Mouse (Mus musculus): Measurements from ENCODE around the gene Agxt2. TPM values are rescaled to one million over a fixed set of nuclear protein-coding genes. Genes with fewer than 3 reads are reported as not detected.

Gene Agxt2
- total and polyA plus RNA-seq, 3 experiments: not detected

DNA sequence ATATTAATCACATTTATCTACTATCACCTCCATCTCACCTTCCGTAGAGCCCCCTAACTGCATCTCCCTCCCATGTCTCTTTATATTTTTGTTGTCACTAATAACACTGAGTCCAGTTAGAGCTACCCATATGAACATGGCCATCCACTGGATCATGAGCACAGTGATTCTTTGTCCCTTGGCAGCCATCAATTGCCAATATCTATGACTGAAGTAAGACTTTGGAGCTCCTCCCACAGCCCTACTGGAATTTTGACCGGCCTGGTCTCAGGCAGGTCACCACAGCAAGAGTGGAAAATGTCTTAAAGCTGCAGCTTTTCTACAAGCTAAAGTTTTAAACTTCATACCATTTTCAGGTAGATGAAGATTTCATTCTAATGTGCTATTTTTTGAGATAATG, 8.0 kb downstream of the Agxt2 start:
- DNase-seq (ENCODE audit: low read depth, low spot score): no peak
- Histone ChIP-seq H3K27me3 (ENCODE audit: control insufficient read depth in 1 of 2, insufficient read depth in 2 of 2, low read length in 2 of 2) (no peaks in the 10 kb centered on the region), H3K4me3 (ENCODE audit: control insufficient read depth in 1 of 2, insufficient read depth in 1 of 2, low read depth in 2 of 2, low read length in 2 of 2) (no peak overlapping the region), H3K27ac (ENCODE audit: control insufficient read depth, low read depth, low read length) (no peak overlapping the region), H3K4me1 (ENCODE audit: control insufficient read depth in 1 of 2, insufficient read depth in 2 of 2, low read length in 2 of 2) (no peaks in the 10 kb centered on the region), H3K79me2 (ENCODE audit: control insufficient read depth, insufficient read depth, low read length, poor library complexity) (no peaks in the 10 kb centered on the region), H3K36me3 (ENCODE audit: control insufficient read depth in 1 of 2, insufficient read depth in 2 of 2, low read length in 2 of 2) (no peaks in the 10 kb centered on the region), H3K9me3 (replicated peaks; ENCODE audit: insufficient read depth, low read length) (no peaks in the 10 kb centered on the region), H3K9ac (ENCODE audit: control insufficient read depth, low read depth, low read length, poor library complexity, severe bottlenecking) (no peak overlapping the region)
- TF ChIP-seq NRF1 (IDR thresholded peaks at IDR 0.05; ENCODE audit: insufficient read depth, low read depth, low read length, poor library complexity, severe bottlenecking) (no peak), JUND (IDR thresholded peaks at IDR 0.05; ENCODE audit: low read depth, low read length) (no peak), EP300 (IDR thresholded peaks at IDR 0.05; ENCODE audit: low read depth in 1 of 2, low read length in 2 of 2) (no peak), KAT2A (conservative IDR thresholded peaks at IDR 0.05; ENCODE audit: low read depth, low read length) (no peak), SMC3 (IDR thresholded peaks at IDR 0.05; ENCODE audit: low read depth, low read length) (no peak), ETS1 (IDR thresholded peaks at IDR 0.05; ENCODE audit: low read depth, low read length) (no peak), GATA1 (IDR thresholded peaks at IDR 0.05; ENCODE audit: low read depth, low read length) (no peak), MAZ (IDR thresholded peaks at IDR 0.05; ENCODE audit: low read depth, low read length) (no peak), TBP (IDR thresholded peaks at IDR 0.05; ENCODE audit: low read depth, low read length) (no peak), ZC3H11A (IDR thresholded peaks at IDR 0.05; ENCODE audit: low read depth, low read length) (no peak), CHD2 (IDR thresholded peaks at IDR 0.05; ENCODE audit: low read length) (no peak), USF1 (IDR thresholded peaks at IDR 0.05; ENCODE audit: low read depth, low read length) (no peak), MXI1 (IDR thresholded peaks at IDR 0.05; ENCODE audit: low read depth, low read length) (no peak), MEF2A (IDR thresholded peaks at IDR 0.05; ENCODE audit: extremely low read depth, insufficient replicate concordance, low read depth, low read length, poor library complexity, severe bottlenecking) (no peak), MAX (IDR thresholded peaks at IDR 0.05; ENCODE audit: low read length) (no peak)

DNA sequence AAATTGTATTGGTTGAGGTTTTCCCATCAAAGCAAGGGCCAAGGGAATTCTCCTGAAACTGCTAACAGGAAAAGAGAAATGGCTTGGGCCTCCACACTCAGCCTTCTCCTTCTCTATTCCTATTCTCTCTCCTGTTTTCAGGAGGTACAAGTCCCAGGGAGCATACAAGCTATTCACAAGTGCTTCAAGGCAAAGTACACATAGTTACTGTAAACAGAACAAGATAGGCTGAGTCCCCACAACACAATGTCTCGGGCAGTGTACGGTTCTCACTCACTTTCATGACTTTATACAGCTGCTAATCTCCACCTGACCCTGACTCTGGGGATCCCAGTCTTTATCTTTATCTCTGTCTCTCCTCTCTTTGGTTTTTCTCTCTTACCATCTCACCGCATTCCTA, 17.1 kb downstream of the Agxt2 start:
- H3K4me1 ChIP-seq (ENCODE audit: control insufficient read depth in 1 of 2, insufficient read depth in 2 of 2, low read length in 2 of 2): no peaks in the 10 kb centered on the region
- no peak overlapping the region for H3K27ac ChIP-seq (ENCODE audit: control insufficient read depth, low read depth, low read length)
- H3K9me3 ChIP-seq (replicated peaks; ENCODE audit: insufficient read depth, low read length): no peaks in the 10 kb centered on the region
- no peaks in the 10 kb centered on the region for H3K36me3 ChIP-seq (ENCODE audit: control insufficient read depth in 1 of 2, insufficient read depth in 2 of 2, low read length in 2 of 2)
- TF ChIP-seq MAZ (IDR thresholded peaks at IDR 0.05; ENCODE audit: low read depth, low read length): no peak
- TF ChIP-seq TBP (IDR thresholded peaks at IDR 0.05; ENCODE audit: low read depth, low read length): no peak
- TF ChIP-seq MYB (IDR thresholded peaks at IDR 0.05; ENCODE audit: low read depth, low read length): no peak
- no peak for TF ChIP-seq ZKSCAN1 (IDR thresholded peaks at IDR 0.05; ENCODE audit: low read depth, low read length)
- no peak for TF ChIP-seq SMC3 (IDR thresholded peaks at IDR 0.05; ENCODE audit: low read depth, low read length)
- TF ChIP-seq TCF12 (IDR thresholded peaks at IDR 0.05; ENCODE audit: low read depth, low read length): no peak
- TF ChIP-seq ETS1 (IDR thresholded peaks at IDR 0.05; ENCODE audit: low read depth, low read length): no peak
- TF ChIP-seq POLR2AphosphoS2 (IDR thresholded peaks at IDR 0.05; ENCODE audit: low read length): no peak
- TF ChIP-seq BHLHE40 (IDR thresholded peaks at IDR 0.05; ENCODE audit: borderline replicate concordance, low read depth, low read length): no peak
- no peak for TF ChIP-seq JUND (IDR thresholded peaks at IDR 0.05; ENCODE audit: low read depth, low read length)
- TF ChIP-seq RCOR1 (IDR thresholded peaks at IDR 0.05; ENCODE audit: low read depth, low read length): no peak
- TF ChIP-seq CHD2 (IDR thresholded peaks at IDR 0.05; ENCODE audit: low read length): no peak
- TF ChIP-seq MAFK (IDR thresholded peaks at IDR 0.05; ENCODE audit: borderline replicate concordance, low read depth, low read length): no peak
- TF ChIP-seq TAL1 (IDR thresholded peaks at IDR 0.05; ENCODE audit: low read length): no peak
- no peak for TF ChIP-seq EP300 (IDR thresholded peaks at IDR 0.05; ENCODE audit: low read depth in 1 of 2, low read length in 2 of 2)
- no peak for TF ChIP-seq GABPA (IDR thresholded peaks at IDR 0.05; ENCODE audit: low read depth, low read length)
- no peak for TF ChIP-seq KAT2A (conservative IDR thresholded peaks at IDR 0.05; ENCODE audit: low read depth, low read length)
- no peaks in the 10 kb centered on the region for H3K79me2 ChIP-seq (ENCODE audit: control insufficient read depth, insufficient read depth, low read length, poor library complexity)
- no peak overlapping the region for H3K9ac ChIP-seq (ENCODE audit: control insufficient read depth, low read depth, low read length, poor library complexity, severe bottlenecking)
- no peak for DNase-seq (ENCODE audit: low read depth, low spot score)
- H3K4me3 ChIP-seq (ENCODE audit: control insufficient read depth in 1 of 2, insufficient read depth in 1 of 2, low read depth in 2 of 2, low read length in 2 of 2): no peak overlapping the region
- H3K27me3 ChIP-seq (ENCODE audit: control insufficient read depth in 1 of 2, insufficient read depth in 2 of 2, low read length in 2 of 2): peaks cover 0 to 2% of the 10 kb centered on the region in 2 experiments; a peak in 3 of 4 replicates

Measured in MEL (cell line).